Mouse (Mus musculus) heart, embryonic 12.5 days (tissue): ENCODE data around the gene Trim40. TPM values are rescaled to one million over a fixed set of nuclear protein-coding genes. Genes with fewer than 3 reads are reported as not detected.

ENCODE experiments used
- ATAC-seq: fragments of 200-750 bp; cut with Nextera tagmentation; 2 replicates; pipeline ENCODE4 v1.8.0; 2017; ENCODE audit warnings: moderate TSS enrichment, moderate library complexity; ENCODE audit not compliant: insufficient number of reproducible peaks, low FRiP score
- H3K27ac ChIP-seq: fragments of 300-500 bp; sonication (generic); 2 replicates; pipeline ENCODE4 v1.5.1; 2016; ENCODE audit warnings: mild to moderate bottlenecking, moderate library complexity; ENCODE audit not compliant: poor library complexity, severe bottlenecking
- H3K27me3 ChIP-seq: fragments of 300-500 bp; sonication (generic); replicated peaks from 2 replicates; pipeline ENCODE4 v1.6.1; 2016; ENCODE audit warnings: mild to moderate bottlenecking, moderate library complexity
- H3K36me3 ChIP-seq: fragments of 300-500 bp; sonication (generic); 2 replicates; pipeline ENCODE4 v1.6.1; 2016; ENCODE audit warnings: mild to moderate bottlenecking, moderate library complexity
- H3K4me1 ChIP-seq: fragments of 300-500 bp; sonication (generic); replicated peaks from 2 replicates; pipeline ENCODE4 v1.6.1; 2016; ENCODE audit warnings: mild to moderate bottlenecking
- H3K4me2 ChIP-seq: fragments of 300-500 bp; sonication (generic); 2 replicates; pipeline ENCODE4 v1.6.1; 2016; ENCODE audit warnings: mild to moderate bottlenecking, moderate library complexity
- H3K4me3 ChIP-seq: fragments of 300-500 bp; sonication (generic); 2 replicates; pipeline ENCODE4 v1.5.1; 2016; ENCODE audit warnings: mild to moderate bottlenecking
- H3K9ac ChIP-seq: fragments of 300-500 bp; sonication (generic); 2 replicates; pipeline ENCODE4 v1.6.1; 2016; ENCODE audit warnings: mild to moderate bottlenecking, moderate library complexity
- H3K9me3 ChIP-seq: fragments of 300-500 bp; sonication (generic); replicated peaks from 2 replicates; pipeline ENCODE4 v1.6.1; 2016; ENCODE audit warnings: mild to moderate bottlenecking, moderate library complexity
- WGBS: fragments of 180-500 bp; shearing (Covaris S2); methylation state at CpG from one replicate; pipeline ENCODE4 v1.1.7; 2016; 5-methylcytosine and 5-hydroxymethylcytosine counted together
- polyA plus RNA-seq: library from polyadenylated mRNA; unstranded; fragments of >200 nt; fragmentation: Nextera tagmentation; extraction: Ambion mirVana; gene quantifications from 2 replicates; pipeline ENCODE4 v1.2.1, GENCODE M21; 2016

Gene Trim40
- polyA plus RNA-seq, 1 experiment from 2014 or later = not detected

DNA sequence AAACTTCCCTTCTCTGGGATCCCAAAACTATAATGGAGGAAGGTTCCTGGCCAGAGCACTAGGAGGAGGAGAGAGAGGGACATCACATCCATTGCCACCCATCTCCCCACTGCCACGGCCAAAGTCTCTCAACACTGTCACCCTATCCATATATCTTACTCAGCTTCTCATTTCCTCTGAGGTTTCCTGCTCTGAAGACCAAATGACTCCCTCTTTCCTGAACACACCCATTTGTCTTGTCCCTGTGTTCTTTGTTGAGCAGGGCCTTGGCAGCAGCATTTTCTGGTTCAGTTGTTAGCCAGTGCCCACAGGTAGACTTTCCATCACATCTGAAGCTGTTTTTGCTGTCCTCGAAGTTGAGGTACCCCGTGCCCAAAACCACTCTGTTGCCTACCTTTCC lies 31.7 kb downstream of the Trim40 start:
- no peak overlapping the region for H3K27ac ChIP-seq
- no peaks in the 10 kb centered on the region for H3K4me1 ChIP-seq
- H3K27me3 ChIP-seq = no peaks in the 10 kb centered on the region
- no peak overlapping the region for H3K9ac ChIP-seq
- H3K9me3 ChIP-seq = no peaks in the 10 kb centered on the region
- no peak overlapping the region for H3K4me2 ChIP-seq
- WGBS = 78% methylated on average over 3 of the region's 3 CpGs
- peaks cover 64% of the 10 kb centered on the region for H3K36me3 ChIP-seq
- no peak for ATAC-seq
- no peak overlapping the region for H3K4me3 ChIP-seq

DNA sequence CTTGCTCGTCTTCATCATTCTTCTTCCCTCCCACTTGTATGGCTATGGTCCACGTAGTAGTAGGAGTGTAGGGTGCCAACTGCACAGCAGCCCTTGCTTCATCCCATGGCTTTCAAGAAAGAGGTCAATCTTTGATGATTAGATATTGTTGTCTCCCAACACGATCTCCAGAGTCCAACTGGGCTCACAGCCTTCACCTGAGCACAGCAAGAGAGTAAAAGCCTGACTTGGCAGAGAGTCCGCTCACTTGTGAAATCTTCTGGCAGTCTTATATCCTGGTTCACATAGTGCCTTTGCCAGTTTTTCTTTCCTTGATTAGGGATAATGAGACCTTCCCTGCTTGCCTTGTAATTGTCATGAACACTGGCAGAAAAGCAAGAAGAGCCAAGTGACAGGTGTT lies 33.7 kb downstream of the Trim40 start:
- no peak for ATAC-seq
- WGBS = 93% methylated on average over 4 of the region's 4 CpGs
- Histone ChIP-seq H3K36me3 (peaks cover 83% of the 10 kb centered on the region), H3K9me3 (no peaks in the 10 kb centered on the region), H3K27me3 (no peaks in the 10 kb centered on the region), H3K4me3 (no peak overlapping the region), H3K4me1 (peaks cover 6% of the 10 kb centered on the region), H3K9ac (no peak overlapping the region), H3K27ac (no peak overlapping the region), H3K4me2 (no peak overlapping the region)

DNA sequence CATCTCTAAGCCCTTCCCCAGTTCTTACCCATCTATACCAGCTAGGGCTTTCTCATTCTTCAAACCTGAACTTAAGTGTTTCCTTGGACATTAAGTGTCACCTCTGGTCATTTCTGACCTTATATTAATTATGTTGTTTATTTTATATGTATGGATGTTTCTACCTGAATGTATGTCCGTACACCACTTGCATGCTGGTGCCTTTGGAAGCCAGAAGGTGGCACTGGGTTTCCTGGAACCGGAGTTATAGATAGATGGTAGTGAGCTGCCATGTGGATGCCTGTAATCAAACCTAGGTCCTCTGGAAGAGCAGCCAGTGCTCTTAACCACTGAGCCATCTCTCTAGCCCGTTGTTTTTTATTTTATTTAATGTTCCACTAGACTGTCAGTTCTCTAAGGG lies 34.4 kb downstream of the Trim40 start:
- no peaks in the 10 kb centered on the region for H3K27me3 ChIP-seq
- no peak overlapping the region for H3K27ac ChIP-seq
- H3K36me3 ChIP-seq = peaks cover 90% of the 10 kb centered on the region
- no peaks in the 10 kb centered on the region for H3K9me3 ChIP-seq
- peaks cover 8% of the 10 kb centered on the region for H3K4me1 ChIP-seq
- no peak overlapping the region for H3K4me2 ChIP-seq
- no peak overlapping the region for H3K9ac ChIP-seq
- ATAC-seq = no peak
- H3K4me3 ChIP-seq = no peak overlapping the region
- 89% methylated on average over 3 of the region's 3 CpGs for WGBS

DNA sequence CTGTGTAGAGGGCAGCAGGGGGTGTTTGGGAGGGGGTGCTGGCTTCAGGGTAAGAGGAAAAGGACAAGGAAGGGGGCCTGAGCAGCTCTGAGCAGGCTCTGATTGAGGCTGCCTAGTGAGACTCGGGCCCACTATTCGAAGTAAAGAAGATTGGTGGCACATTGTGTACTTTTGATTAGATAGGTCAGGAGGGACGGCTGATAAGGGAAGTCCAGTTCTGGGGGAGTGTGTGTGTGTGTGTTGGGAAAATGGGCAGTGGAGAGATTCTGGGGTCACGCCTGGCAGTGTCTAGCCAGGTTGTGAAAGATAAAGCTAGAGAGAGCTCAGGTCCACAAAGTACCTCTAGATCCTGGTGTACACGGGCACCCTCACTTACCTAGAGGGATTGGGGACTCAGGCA lies 38.3 kb downstream of the Trim40 start:
- H3K27ac ChIP-seq = no peak overlapping the region
- 42% methylated on average over 5 of the region's 5 CpGs for WGBS
- no peak for ATAC-seq

DNA sequence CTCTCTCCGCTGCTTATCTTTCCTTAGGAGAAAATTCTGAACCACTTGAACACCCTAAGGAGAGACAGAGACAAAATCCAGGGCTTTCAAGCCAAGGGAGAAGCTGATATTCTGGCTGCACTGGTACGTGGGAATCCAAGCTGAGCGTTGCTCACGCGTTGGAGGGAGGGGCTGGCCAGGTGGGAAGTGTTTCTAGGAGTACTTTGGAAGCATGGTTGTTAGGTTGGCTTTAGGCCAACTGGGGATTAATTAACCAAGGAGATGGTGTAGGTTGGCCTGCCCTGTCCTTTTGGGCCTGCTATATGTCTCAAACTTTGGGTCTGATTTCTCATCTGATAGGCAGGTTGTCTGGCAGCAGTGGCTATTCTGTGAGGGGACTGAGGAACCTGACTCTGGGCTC lies 38.7 kb downstream of the Trim40 start:
- WGBS = 59% methylated on average over 5 of the region's 5 CpGs
- no peak overlapping the region for H3K4me3 ChIP-seq
- no peak for ATAC-seq

More for the DNA sequence above, 38.3 kb downstream of the Trim40 start:
- Histone ChIP-seq H3K9ac (no peak overlapping the region), H3K9me3 (no peaks in the 10 kb centered on the region), H3K27me3 (no peaks in the 10 kb centered on the region), H3K4me1 (peaks cover 8% of the 10 kb centered on the region), H3K36me3 (peaks cover 62% of the 10 kb centered on the region), H3K4me2 (no peak overlapping the region), H3K4me3 (no peak overlapping the region)

DNA sequence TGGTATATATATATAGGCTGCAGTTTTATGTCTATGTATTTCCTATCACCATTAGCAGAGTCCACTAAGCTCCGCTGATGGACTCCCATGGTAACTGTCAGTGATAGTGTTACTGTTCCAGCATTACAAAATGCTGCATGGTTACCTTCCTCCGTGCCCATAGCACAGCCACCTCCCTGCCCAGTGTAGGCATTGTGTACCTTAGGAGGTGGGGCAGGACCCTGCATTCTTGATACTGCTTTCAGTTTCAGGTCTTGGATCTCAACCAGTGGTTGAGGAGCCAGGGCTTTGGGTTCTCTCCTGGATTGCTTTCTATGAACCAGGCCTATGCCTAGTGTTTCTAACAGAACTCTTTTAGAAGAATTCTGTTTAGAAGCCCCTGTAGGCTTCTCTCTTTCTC lies 39.9 kb downstream of the Trim40 start:
- no peak overlapping the region for H3K27ac ChIP-seq
- no peak for ATAC-seq
- H3K4me1 ChIP-seq = peaks cover 8% of the 10 kb centered on the region
- H3K4me3 ChIP-seq = no peak overlapping the region
- WGBS = 85% methylated on average over 2 of the region's 2 CpGs
- H3K9ac ChIP-seq = no peak overlapping the region
- H3K36me3 ChIP-seq = peaks cover 51% of the 10 kb centered on the region
- H3K9me3 ChIP-seq = no peaks in the 10 kb centered on the region
- no peak overlapping the region for H3K4me2 ChIP-seq
- H3K27me3 ChIP-seq = no peaks in the 10 kb centered on the region

More for the DNA sequence above, 38.7 kb downstream of the Trim40 start:
- no peak overlapping the region for H3K9ac ChIP-seq
- H3K4me2 ChIP-seq = no peak overlapping the region
- H3K27me3 ChIP-seq = no peaks in the 10 kb centered on the region
- H3K9me3 ChIP-seq = no peaks in the 10 kb centered on the region
- H3K36me3 ChIP-seq = peaks cover 60% of the 10 kb centered on the region
- no peak overlapping the region for H3K27ac ChIP-seq
- H3K4me1 ChIP-seq = peaks cover 8% of the 10 kb centered on the region

DNA sequence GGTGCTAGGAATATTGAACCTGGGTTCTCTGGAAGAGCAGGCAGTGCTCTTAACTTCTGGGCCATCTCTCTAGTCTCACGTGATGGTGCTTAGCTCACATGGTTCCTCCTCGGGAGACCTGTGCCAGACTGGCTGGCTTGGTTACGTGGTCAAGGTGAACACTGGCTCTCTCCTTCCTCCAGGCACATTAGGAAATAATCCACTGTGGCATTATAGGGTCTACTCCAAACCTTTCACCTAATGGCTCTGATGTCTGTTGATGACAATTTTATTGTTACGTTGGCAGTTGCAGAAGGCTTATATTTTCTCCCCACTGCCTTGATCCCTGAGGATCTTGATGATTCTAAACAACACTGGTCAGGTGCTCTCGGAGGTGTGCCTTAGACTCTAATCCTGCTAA lies 41.0 kb downstream of the Trim40 start:
- peaks cover 41% of the 10 kb centered on the region for H3K36me3 ChIP-seq
- H3K27me3 ChIP-seq = no peaks in the 10 kb centered on the region
- no peak overlapping the region for H3K27ac ChIP-seq
- H3K4me3 ChIP-seq = no peak overlapping the region
- 78% methylated on average over 5 of the region's 5 CpGs for WGBS
- no peak for ATAC-seq
- peaks cover 15% of the 10 kb centered on the region for H3K4me1 ChIP-seq
- no peaks in the 10 kb centered on the region for H3K9me3 ChIP-seq
- no peak overlapping the region for H3K4me2 ChIP-seq
- no peak overlapping the region for H3K9ac ChIP-seq

DNA sequence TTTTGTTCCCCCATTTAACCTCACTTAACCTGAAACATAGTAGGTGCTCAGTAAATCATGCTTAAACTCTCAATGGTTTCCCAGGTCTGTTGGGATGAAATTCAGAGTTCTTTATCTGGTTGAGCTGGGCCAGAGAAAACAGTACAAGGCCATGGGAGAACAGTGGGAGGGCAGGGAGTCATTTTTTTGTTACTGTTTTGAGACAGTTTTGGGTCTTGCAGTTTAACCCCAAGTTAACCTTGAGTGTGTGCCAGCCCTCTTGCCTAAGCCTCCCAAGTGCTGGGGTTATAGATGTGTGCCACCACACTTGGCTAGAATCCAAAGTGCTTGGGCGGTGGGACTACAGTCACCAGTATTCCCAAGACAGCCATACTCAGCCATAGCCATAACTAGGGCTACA lies 45.2 kb downstream of the Trim40 start:
- Histone ChIP-seq H3K4me1 (peaks cover 20% of the 10 kb centered on the region), H3K27me3 (no peaks in the 10 kb centered on the region), H3K9ac (no peak overlapping the region), H3K4me2 (no peak overlapping the region), H3K4me3 (no peak overlapping the region), H3K36me3 (peaks cover 21% of the 10 kb centered on the region), H3K27ac (no peak overlapping the region), H3K9me3 (no peaks in the 10 kb centered on the region)
- ATAC-seq = no peak
- 65% methylated on average over 1 of the region's 1 CpGs for WGBS

DNA sequence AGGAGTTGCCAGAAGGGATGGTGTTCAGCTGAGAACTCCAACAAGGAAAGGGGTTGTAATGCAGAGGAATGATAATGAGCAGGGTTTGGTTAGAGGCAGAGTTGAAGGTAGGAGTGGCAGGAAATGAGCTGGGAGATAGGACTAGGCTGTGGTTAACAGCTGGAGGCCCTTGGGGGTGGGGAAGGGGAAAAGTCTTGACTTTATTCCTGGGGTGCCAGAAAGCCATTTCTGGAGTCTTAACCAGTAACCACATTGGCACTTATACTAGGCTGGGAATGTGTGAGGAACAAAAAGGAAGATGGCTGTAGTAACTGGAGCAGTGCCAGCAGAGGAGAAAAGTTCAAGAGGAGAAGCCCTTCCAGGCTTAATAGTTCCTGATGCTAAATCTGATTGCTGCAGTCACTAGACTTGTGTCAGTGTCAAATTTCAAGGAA lies 45.6 kb downstream of the Trim40 start:
- no peaks in the 10 kb centered on the region for H3K9me3 ChIP-seq
- peak; percentile 51; the same call in 1 of the 2 replicates for ATAC-seq
- no peak overlapping the region for H3K4me3 ChIP-seq
- no peak overlapping the region for H3K4me2 ChIP-seq
- peaks cover 21% of the 10 kb centered on the region for H3K36me3 ChIP-seq
- peaks cover 21% of the 10 kb centered on the region for H3K4me1 ChIP-seq
- H3K27ac ChIP-seq = no peak overlapping the region
- H3K27me3 ChIP-seq = no peaks in the 10 kb centered on the region
- no peak overlapping the region for H3K9ac ChIP-seq

DNA sequence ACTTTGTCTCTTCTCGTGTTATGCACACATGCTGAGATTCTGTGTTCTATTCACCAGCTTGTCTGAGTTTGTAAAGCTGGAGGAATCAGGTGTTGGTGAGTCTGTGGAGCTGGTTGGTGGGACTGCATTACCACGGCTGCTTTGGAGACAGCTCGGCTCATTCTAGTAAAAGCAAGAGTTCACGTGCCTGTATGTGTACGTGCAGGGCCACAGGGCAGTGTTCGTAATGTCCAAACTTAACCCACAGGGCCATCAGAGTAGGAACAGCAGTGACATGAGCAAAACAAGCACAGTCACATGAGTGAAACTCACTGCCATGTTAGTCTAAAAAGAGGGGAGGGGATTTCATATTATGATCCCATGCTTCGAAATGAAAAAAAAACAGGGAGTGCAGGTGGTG lies 46.2 kb downstream of the Trim40 start:
- Histone ChIP-seq H3K9ac (no peak overlapping the region), H3K27me3 (no peaks in the 10 kb centered on the region), H3K36me3 (peaks cover 24% of the 10 kb centered on the region), H3K4me3 (no peak overlapping the region), H3K4me2 (no peak overlapping the region), H3K27ac (0 out of 2 replicates have a peak overlapping the region, but pooled peaks have one; percentile 17), H3K4me1 (peaks cover 21% of the 10 kb centered on the region), H3K9me3 (no peaks in the 10 kb centered on the region)
- WGBS = 70% methylated on average over 7 of the region's 7 CpGs
- no peak for ATAC-seq

DNA sequence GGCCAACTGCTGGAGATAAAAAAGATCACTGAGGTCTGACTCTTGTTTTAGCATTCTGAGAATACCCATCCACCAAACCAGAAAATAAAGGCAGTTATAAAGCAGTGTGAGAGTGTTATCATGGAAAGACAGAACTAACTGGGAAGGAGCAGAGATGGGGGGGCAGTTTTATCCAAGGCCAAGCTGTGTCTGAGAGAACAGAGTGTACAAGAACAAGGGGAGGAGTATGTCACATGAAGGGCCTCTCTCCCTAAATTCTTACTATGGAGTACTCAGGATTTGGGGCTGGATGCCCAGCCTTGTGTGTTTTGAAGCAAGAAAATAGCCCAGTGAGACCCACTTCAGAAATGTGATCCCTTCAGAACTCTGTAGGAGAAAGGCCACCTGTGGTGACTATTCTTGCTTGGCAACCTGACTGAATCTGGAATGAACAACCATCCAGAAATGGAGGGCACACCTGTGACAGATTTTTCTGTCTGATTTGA lies 48.9 kb downstream of the Trim40 start:
- peaks cover 17% of the 10 kb centered on the region; the same call in 1 of the 2 replicates for H3K36me3 ChIP-seq
- no peak for ATAC-seq
- no peak overlapping the region for H3K9ac ChIP-seq
- H3K4me1 ChIP-seq = peaks cover 31% of the 10 kb centered on the region
- no peaks in the 10 kb centered on the region for H3K9me3 ChIP-seq
- H3K27ac ChIP-seq = no peak overlapping the region
- no peaks in the 10 kb centered on the region for H3K27me3 ChIP-seq
- no peak overlapping the region for H3K4me3 ChIP-seq
- no peak overlapping the region for H3K4me2 ChIP-seq

DNA sequence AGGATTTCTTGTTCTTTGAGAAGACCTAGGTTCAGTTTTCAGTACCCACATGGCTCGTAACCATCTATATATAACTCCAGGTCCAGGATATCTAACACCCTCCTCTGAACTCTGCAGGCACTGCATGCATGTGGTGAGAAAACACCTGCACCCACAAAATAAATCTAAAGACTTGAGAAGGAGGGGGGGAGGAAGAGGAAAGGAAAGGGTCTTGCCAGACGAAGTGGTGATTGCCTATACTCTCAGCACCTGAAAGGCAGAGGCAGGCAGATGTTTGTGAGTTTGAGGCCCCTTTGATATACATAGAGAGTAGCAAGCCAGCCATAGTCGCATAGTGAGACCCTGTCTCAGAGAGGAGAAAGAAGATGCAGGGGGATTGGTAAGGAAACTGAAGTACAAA lies 50.0 kb downstream of the Trim40 start:
- H3K36me3 ChIP-seq = peaks cover 17% of the 10 kb centered on the region; the same call in 1 of the 2 replicates
- H3K9ac ChIP-seq = no peak overlapping the region
- H3K27me3 ChIP-seq = no peaks in the 10 kb centered on the region
- peaks cover 34% of the 10 kb centered on the region for H3K4me1 ChIP-seq
- WGBS = 69% methylated on average over 3 of the region's 3 CpGs
- no peak overlapping the region for H3K4me2 ChIP-seq
- H3K9me3 ChIP-seq = no peaks in the 10 kb centered on the region
- no peak overlapping the region for H3K4me3 ChIP-seq
- no peak for ATAC-seq
- H3K27ac ChIP-seq = no peak overlapping the region
